Mouse (Mus musculus): ENCODE results near the gene Wnt11.

The Wnt11 gene

DNA sequence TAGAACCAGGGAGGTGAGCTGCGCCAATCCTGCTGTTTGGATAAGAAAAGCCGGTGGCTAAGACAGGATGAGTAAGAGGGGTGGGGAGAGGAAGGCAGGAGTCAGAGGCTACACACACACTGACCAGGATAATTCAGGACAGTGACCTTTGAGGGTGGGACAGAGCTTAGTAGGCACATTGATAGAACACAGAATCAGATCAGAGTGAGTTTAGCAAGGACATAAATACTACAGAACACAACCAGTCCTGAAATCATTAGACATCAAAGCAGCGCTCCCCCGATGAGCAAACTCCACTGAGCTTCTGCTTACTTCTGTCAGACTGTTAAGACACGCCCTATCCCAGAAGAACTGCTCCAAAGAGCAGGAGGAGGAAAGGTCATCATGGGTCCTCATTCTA, 69.0 kb downstream of the Wnt11 start:
- CTCF ChIA-PET: interaction anchor here (1.2 kb wide), 1 partner anchor 12 kb away, joined by 3 read pairs; no protein-coding TSS in a partner anchor
